Mouse (Mus musculus): ENCODE results near the gene Mrc2. TPM values are rescaled to one million over a fixed set of nuclear protein-coding genes. Genes with fewer than 3 reads are reported as not detected.

The Mrc2 gene
- total and polyA plus RNA-seq, 3 experiments, result not detected

DNA sequence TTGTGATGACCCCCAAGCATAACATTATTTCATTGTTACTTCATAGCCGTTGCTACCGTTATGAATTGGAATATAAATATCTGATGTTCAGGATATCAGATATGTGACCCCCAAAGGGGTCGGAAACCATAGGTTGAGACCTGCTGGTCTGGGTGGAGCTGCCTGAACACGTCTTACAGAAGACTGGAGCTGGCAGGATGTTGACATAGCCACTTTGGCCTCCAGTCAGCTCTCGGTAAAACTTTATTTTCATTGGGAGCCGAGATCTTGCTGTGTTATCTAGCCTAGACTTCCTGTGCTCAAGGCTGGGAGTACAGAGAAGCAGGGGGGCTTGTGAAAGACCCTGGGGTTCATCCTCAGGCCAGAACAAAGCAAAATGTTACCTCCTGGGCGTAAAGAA, 63.9 kb downstream of the Mrc2 start:
- Histone ChIP-seq H3K9ac (ENCODE audit: control insufficient read depth, low read depth, low read length, poor library complexity, severe bottlenecking) (no peak overlapping the region), H3K9me3 (replicated peaks; ENCODE audit: insufficient read depth, low read length) (no peaks in the 10 kb centered on the region), H3K27ac (ENCODE audit: control insufficient read depth, low read depth, low read length) (no peak overlapping the region), H3K4me3 (ENCODE audit: control insufficient read depth in 1 of 2, insufficient read depth in 1 of 2, low read depth in 2 of 2, low read length in 2 of 2) (no peak overlapping the region), H3K36me3 (ENCODE audit: control insufficient read depth in 1 of 2, insufficient read depth in 2 of 2, low read length in 2 of 2) (no peaks in the 10 kb centered on the region), H3K27me3 (ENCODE audit: control insufficient read depth in 1 of 2, insufficient read depth in 2 of 2, low read length in 2 of 2) (peaks cover 2 to 17% of the 10 kb centered on the region in 2 experiments; a peak in 2 of 4 replicates), H3K79me2 (ENCODE audit: control insufficient read depth, insufficient read depth, low read length, poor library complexity) (no peaks in the 10 kb centered on the region), H3K4me1 (ENCODE audit: control insufficient read depth in 1 of 2, insufficient read depth in 2 of 2, low read length in 2 of 2) (no peaks in the 10 kb centered on the region)
- DNase-seq (ENCODE audit: low read depth, low spot score), result no peak
- no peak for TF ChIP-seq MAZ (IDR thresholded peaks at IDR 0.05; ENCODE audit: low read depth, low read length)
- TF ChIP-seq EP300 (IDR thresholded peaks at IDR 0.05; ENCODE audit: low read depth in 1 of 2, low read length in 2 of 2), result no peak
- no peak for TF ChIP-seq GATA1 (IDR thresholded peaks at IDR 0.05; ENCODE audit: low read depth, low read length)
- TF ChIP-seq UBTF (IDR thresholded peaks at IDR 0.05; ENCODE audit: borderline replicate concordance, insufficient read depth, low read depth, low read length), result no peak

DNA sequence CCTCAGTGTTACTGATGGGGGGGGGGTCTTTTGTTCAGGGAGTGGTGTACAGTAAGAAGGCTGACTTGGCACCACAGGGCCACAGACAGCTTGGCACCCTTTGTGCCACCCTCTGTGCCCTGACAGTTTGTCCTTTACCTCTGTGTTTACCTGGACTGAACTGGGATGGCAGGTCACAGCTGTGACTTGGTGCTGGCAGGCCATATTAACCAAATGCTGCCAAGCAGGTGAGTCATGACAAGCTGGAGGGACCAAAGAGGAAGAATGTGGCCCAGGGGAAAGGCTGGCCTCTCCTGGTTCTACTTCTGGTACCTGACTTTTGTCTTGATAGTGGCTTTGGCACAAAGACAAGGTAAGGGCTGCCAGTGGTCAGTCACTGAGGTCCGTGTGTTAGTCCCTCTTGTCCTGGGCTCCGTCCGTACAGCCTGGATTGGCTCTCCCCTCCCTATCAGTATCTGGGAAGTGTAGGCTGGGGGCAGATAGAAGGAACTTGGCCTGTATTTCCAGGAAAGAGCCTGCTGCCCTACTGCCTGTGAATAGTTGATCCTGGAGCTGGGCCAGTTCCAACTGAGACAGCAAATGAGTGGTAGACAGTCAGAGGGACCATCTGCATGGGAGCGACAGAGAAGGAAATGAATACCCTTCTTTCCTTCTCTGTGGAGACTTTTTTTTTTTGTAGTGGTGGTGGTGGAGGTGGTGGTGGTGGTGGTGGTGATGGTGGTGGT, 69.8 kb downstream of the Mrc2 start:
- no peak overlapping the region for H3K9ac ChIP-seq (ENCODE audit: control insufficient read depth, low read depth, low read length, poor library complexity, severe bottlenecking)
- no peak overlapping the region for H3K27ac ChIP-seq (ENCODE audit: control insufficient read depth, low read depth, low read length)
- H3K9me3 ChIP-seq (replicated peaks; ENCODE audit: insufficient read depth, low read length), result no peaks in the 10 kb centered on the region
- H3K27me3 ChIP-seq (ENCODE audit: control insufficient read depth in 1 of 2, insufficient read depth in 2 of 2, low read length in 2 of 2), result no peaks in the 10 kb centered on the region; a peak in 2 of 4 replicates
- DNase-seq (ENCODE audit: low read depth, low spot score), result peak; percentile 25
- H3K79me2 ChIP-seq (ENCODE audit: control insufficient read depth, insufficient read depth, low read length, poor library complexity), result no peaks in the 10 kb centered on the region
- peaks cover 0 to 11% of the 10 kb centered on the region in 2 experiments; a peak in 2 of 4 replicates for H3K36me3 ChIP-seq (ENCODE audit: control insufficient read depth in 1 of 2, insufficient read depth in 2 of 2, low read length in 2 of 2)
- H3K4me3 ChIP-seq (ENCODE audit: control insufficient read depth in 1 of 2, insufficient read depth in 1 of 2, low read depth in 2 of 2, low read length in 2 of 2), result no peak overlapping the region
- H3K4me1 ChIP-seq (ENCODE audit: control insufficient read depth in 1 of 2, insufficient read depth in 2 of 2, low read length in 2 of 2), result peaks cover 9 to 21% of the 10 kb centered on the region in 2 experiments
- peak; percentile 10; the same call in 1 of the 2 replicates for TF ChIP-seq TAL1 (IDR thresholded peaks at IDR 0.05; ENCODE audit: low read length)
- no peak for TF ChIP-seq MAZ (IDR thresholded peaks at IDR 0.05; ENCODE audit: low read depth, low read length)

DNA sequence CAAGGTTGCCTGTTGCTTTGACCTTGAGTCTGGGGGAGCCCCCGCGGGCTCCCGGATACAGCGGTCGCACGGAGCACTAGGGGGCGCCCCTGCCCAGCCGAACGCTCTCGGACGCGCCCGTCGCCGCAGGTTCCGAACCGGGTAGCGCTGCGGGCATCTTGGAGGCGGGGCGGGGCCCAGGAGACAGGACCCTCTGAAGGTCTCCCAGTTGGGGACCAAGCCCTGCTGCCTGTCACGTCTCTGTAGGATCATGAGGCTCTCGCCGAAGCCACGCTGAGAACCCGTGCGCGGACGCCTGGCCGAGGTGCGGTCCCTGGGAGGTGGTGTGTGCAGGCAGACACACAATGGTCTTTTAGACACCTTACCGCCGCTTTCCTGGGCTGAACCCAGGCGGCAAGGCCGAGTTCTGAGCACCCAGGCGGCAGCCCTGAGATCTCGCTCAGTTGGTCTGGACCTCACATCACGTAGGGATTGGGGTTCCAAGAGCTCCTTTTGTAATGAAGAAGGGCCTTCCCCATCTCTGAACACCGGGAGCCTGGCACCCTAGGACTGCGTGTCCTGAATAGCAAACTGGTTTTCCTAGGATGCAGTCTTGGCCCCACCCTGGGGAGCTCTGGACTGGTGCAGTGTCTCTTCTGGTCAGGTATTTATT, 70.6 kb downstream of the Mrc2 start:
- TF ChIP-seq SIN3A (IDR thresholded peaks at IDR 0.05; ENCODE audit: low read length), result no peak
- peak; percentile 41 for TF ChIP-seq ZC3H11A (IDR thresholded peaks at IDR 0.05; ENCODE audit: low read depth, low read length)
- TF ChIP-seq SMC3 (IDR thresholded peaks at IDR 0.05; ENCODE audit: low read depth, low read length), result peak; percentile 61
- peak; percentile 47 to 86 (median 63); a peak in 5 of 6 replicates for TF ChIP-seq CTCF (IDR thresholded peaks at IDR 0.05 in 2 of 3, conservative IDR thresholded peaks at IDR 0.05 in 1 of 3; ENCODE audit: control insufficient read depth in 1 of 3, insufficient read depth in 1 of 3, low read depth in 2 of 3, low read length in 3 of 3, poor library complexity in 1 of 3, severe bottlenecking in 1 of 3)
- peak; percentile 61 for TF ChIP-seq RAD21 (IDR thresholded peaks at IDR 0.05; ENCODE audit: low read depth, low read length)
- DNase-seq (ENCODE audit: low read depth, low spot score), result peak; percentile 25
- Histone ChIP-seq H3K4me3 (ENCODE audit: control insufficient read depth in 1 of 2, insufficient read depth in 1 of 2, low read depth in 2 of 2, low read length in 2 of 2) (no peak overlapping the region), H3K36me3 (ENCODE audit: control insufficient read depth in 1 of 2, insufficient read depth in 2 of 2, low read length in 2 of 2) (peaks cover 0 to 16% of the 10 kb centered on the region in 2 experiments; a peak in 2 of 4 replicates), H3K27me3 (ENCODE audit: control insufficient read depth in 1 of 2, insufficient read depth in 2 of 2, low read length in 2 of 2) (no peaks in the 10 kb centered on the region; a peak in 2 of 4 replicates), H3K9ac (ENCODE audit: control insufficient read depth, low read depth, low read length, poor library complexity, severe bottlenecking) (no peak overlapping the region), H3K79me2 (ENCODE audit: control insufficient read depth, insufficient read depth, low read length, poor library complexity) (no peaks in the 10 kb centered on the region), H3K4me1 (ENCODE audit: control insufficient read depth in 1 of 2, insufficient read depth in 2 of 2, low read length in 2 of 2) (peaks cover 11 to 26% of the 10 kb centered on the region in 2 experiments), H3K27ac (ENCODE audit: control insufficient read depth, low read depth, low read length) (no peak overlapping the region), H3K9me3 (replicated peaks; ENCODE audit: insufficient read depth, low read length) (no peaks in the 10 kb centered on the region)
